Mouse (Mus musculus) hindbrain, embryonic 16.5 days (tissue): ENCODE data around the gene Gnptab. TPM values are rescaled to one million over a fixed set of nuclear protein-coding genes. Genes with fewer than 3 reads are reported as not detected.

ENCODE experiments used
- ATAC-seq: fragments of 200-750 bp; cut with Nextera tagmentation; 2 replicates; pipeline ENCODE4 v1.8.0; 2017; ENCODE audit warnings: moderate TSS enrichment, moderate library complexity
- H3K27ac ChIP-seq: fragments of 300-500 bp; sonication (generic); 2 replicates; pipeline ENCODE4 v1.5.1; 2014; ENCODE audit warnings: low read depth, mild to moderate bottlenecking, control low read depth, low read length, moderate library complexity
- H3K27me3 ChIP-seq: fragments of 300-500 bp; sonication (generic); replicated peaks from 2 replicates; pipeline ENCODE4 v1.6.1; 2014; ENCODE audit warnings: low read length; ENCODE audit not compliant: control insufficient read depth, insufficient read depth
- H3K36me3 ChIP-seq: fragments of 300-500 bp; sonication (generic); 2 replicates; pipeline ENCODE4 v1.6.1; 2014; ENCODE audit warnings: mild to moderate bottlenecking, low read length, moderate library complexity, mixed read lengths; ENCODE audit not compliant: control insufficient read depth, insufficient read depth
- H3K4me1 ChIP-seq: fragments of 300-500 bp; sonication (generic); 2 replicates; pipeline ENCODE4 v1.6.1; 2014; ENCODE audit warnings: low read depth, low read length; ENCODE audit not compliant: control insufficient read depth, insufficient read depth
- H3K4me2 ChIP-seq: fragments of 300-500 bp; sonication (generic); 2 replicates; pipeline ENCODE4 v1.6.1; 2014; ENCODE audit warnings: mild to moderate bottlenecking, low read length, control low read depth, moderate library complexity
- H3K4me3 ChIP-seq: fragments of 300-500 bp; sonication (generic); 2 replicates; pipeline ENCODE4 v1.5.1; 2014; ENCODE audit warnings: mild to moderate bottlenecking, low read length, control low read depth, moderate library complexity
- H3K9ac ChIP-seq: fragments of 300-500 bp; sonication (generic); 2 replicates; pipeline ENCODE4 v1.6.1; 2014; ENCODE audit warnings: low read depth, mild to moderate bottlenecking, control low read depth, low read length, moderate library complexity
- H3K9me3 ChIP-seq: fragments of 300-500 bp; sonication (generic); 2 replicates; pipeline ENCODE4 v1.6.1; 2014; ENCODE audit warnings: mild to moderate bottlenecking, low read length, moderate library complexity; ENCODE audit not compliant: control insufficient read depth
- WGBS: fragments of 180-500 bp; shearing (Covaris S2); extraction: QIAGEN DNeasy Blood & Tissue Kit; methylation state at CpG from one replicate; pipeline ENCODE4 v1.1.7; 2014; 5-methylcytosine and 5-hydroxymethylcytosine counted together
- polyA plus RNA-seq: library from polyadenylated mRNA; unstranded; fragments of >200 nt; fragmentation: Nextera tagmentation; extraction: Ambion mirVana; gene quantifications from 2 replicates; pipeline ENCODE4 v1.2.1, GENCODE M21; 2015

The Gnptab gene
- polyA plus RNA-seq, 1 experiment from 2014 or later: 20.2 TPM

GRCm38 (mm10) chr10:88420141-88420541 lies 41.2 kb downstream of the Gnptab start:
- WGBS: 73% methylated on average over 11 of the region's 11 CpGs
- H3K36me3 ChIP-seq: peaks cover 7% of the 10 kb centered on the region

DNA sequence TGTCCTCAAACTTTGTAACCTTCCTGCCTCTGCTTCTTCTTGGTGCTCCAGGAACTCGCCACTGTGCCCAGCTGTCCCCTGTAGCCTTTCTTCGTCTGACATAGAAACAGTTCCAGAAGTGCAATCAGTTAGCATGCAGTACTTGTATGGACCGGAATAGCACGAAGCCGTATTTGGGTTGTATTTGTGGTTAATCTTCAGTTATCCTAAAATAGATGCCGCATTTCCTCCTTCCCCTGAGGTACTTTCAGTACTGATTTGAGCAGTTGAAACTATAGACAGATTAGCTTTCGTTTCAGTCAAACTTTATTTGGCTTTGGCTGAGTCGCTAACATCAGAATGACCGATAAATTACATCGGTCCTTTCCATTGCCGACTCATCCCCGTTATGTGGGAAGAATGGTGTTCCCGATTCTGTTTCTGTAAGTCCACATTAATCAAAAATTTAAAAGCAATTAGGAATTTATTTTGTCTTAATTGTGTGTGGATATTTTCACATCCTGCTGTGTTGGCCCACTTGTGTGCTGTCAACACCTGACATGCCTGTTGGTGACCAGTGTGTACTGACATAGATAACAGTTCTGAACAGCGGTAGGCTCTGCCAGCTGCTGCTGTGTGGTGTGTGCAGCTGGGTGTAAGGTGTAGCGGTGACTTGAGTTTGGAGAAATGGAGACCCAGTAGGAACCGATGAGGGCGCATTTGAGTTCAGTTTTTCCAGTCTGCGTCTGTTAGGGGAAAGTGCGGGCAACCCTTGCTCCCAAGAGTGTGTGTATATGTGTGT lies 41.9 kb downstream of the Gnptab start:
- H3K9me3 ChIP-seq: no peaks in the 10 kb centered on the region
- no peak for ATAC-seq
- H3K4me3 ChIP-seq: no peak overlapping the region
- H3K4me2 ChIP-seq: no peak overlapping the region
- no peak overlapping the region for H3K9ac ChIP-seq
- 93% methylated on average over 19 of the region's 19 CpGs for WGBS
- no peaks in the 10 kb centered on the region for H3K27me3 ChIP-seq
- H3K36me3 ChIP-seq: peaks cover 2% of the 10 kb centered on the region
- H3K27ac ChIP-seq: no peak overlapping the region
- H3K4me1 ChIP-seq: no peaks in the 10 kb centered on the region

More at GRCm38 (mm10) chr10:88420141-88420541, 41.2 kb downstream of the Gnptab start:
- Histone ChIP-seq H3K4me2 (no peak overlapping the region), H3K27me3 (no peaks in the 10 kb centered on the region), H3K9me3 (no peaks in the 10 kb centered on the region), H3K9ac (no peak overlapping the region), H3K4me3 (no peak overlapping the region), H3K4me1 (no peaks in the 10 kb centered on the region), H3K27ac (no peak overlapping the region)
- no peak for ATAC-seq

DNA sequence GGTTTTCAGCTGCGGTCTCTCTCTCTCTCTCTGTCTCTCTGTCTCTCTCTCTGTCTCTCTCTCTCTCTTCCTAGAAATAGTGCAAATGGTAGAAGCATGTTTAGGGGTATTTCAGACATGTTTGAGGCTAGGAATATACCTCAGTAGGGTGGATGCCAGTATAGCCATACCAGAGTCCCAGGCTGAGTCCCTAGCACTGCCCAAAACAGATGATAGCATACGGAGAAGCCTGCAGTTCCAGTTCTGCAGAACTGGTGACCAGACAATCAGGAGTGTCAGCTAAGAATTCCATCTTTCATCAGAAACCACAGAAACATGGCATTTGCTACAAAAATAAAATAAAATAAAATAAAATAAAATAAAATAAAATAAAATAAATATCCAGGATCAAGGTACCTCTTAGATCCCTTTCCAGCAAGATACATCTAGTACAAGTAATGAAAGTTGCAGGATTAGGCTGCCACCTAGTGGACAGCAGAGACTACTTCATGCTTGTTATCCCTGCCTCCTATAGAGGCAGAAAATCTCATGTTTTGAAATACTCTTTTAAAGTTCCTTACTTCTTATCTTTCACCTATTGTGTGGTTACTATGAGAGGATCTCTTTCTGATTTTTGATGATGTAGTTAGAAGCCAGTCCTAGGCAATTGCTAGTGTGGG lies 47.4 kb downstream of the Gnptab start:
- H3K4me1 ChIP-seq: no peaks in the 10 kb centered on the region
- ATAC-seq: peak; percentile 88
- whole genome bisulfite sequencing: 94% methylated on average over 2 of the region's 2 CpGs
- no peaks in the 10 kb centered on the region for H3K27me3 ChIP-seq
- peaks cover 11% of the 10 kb centered on the region; the same call in 1 of the 2 replicates for H3K36me3 ChIP-seq
- H3K9me3 ChIP-seq: no peaks in the 10 kb centered on the region
- no peak overlapping the region for H3K4me3 ChIP-seq
- H3K4me2 ChIP-seq: no peak overlapping the region
- no peak overlapping the region for H3K27ac ChIP-seq
- no peak overlapping the region for H3K9ac ChIP-seq

GRCm38 (mm10) chr10:88426896-88427295 lies 48.0 kb downstream of the Gnptab start:
- Histone ChIP-seq H3K9me3 (no peaks in the 10 kb centered on the region), H3K36me3 (peaks cover 12% of the 10 kb centered on the region; the same call in 1 of the 2 replicates), H3K4me3 (no peak overlapping the region), H3K27me3 (no peaks in the 10 kb centered on the region), H3K4me2 (no peak overlapping the region), H3K27ac (no peak overlapping the region), H3K4me1 (no peaks in the 10 kb centered on the region), H3K9ac (no peak overlapping the region)
- no peak for ATAC-seq
- 64% methylated on average over 5 of the region's 5 CpGs for WGBS

DNA sequence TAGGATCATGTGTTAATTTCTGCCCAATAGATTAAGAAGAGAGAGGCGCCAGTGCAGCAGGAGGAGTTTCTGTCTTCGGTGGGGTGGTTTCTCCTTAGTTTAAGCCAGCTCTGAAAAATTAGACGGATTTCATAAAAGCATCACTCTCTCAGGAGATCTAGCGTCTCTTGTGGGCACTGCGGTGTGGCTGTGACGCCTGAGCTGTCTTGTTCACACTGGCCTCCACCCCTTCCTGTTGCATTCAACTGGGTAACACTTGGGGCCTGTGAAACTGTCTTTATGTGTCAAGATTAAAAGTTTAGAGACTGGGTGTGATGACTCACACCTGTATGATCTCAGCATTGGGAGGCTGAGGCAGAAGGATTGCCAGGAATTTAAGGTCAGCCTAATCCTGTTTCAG lies 49.1 kb downstream of the Gnptab start:
- Histone ChIP-seq H3K36me3 (peaks cover 19% of the 10 kb centered on the region), H3K27ac (no peak overlapping the region), H3K27me3 (no peaks in the 10 kb centered on the region), H3K4me2 (no peak overlapping the region), H3K4me1 (no peaks in the 10 kb centered on the region), H3K4me3 (no peak overlapping the region), H3K9me3 (no peaks in the 10 kb centered on the region), H3K9ac (no peak overlapping the region)
- ATAC-seq: no peak
- WGBS: 92% methylated on average over 6 of the region's 6 CpGs

- no peaks in the 10 kb centered on the region for H3K27me3 ChIP-seq
- ATAC-seq: no peak
- H3K27ac ChIP-seq: no peak overlapping the region
- H3K4me2 ChIP-seq: no peak overlapping the region
- no peaks in the 10 kb centered on the region for H3K4me1 ChIP-seq
- no peak overlapping the region for H3K9ac ChIP-seq
- H3K4me3 ChIP-seq: no peak overlapping the region
- 84% methylated on average over 6 of the region's 6 CpGs for WGBS
- peaks cover 31% of the 10 kb centered on the region for H3K36me3 ChIP-seq
- no peaks in the 10 kb centered on the region for H3K9me3 ChIP-seq
Measured at GRCm38 (mm10) chr10:88441224-88441623, 62.3 kb downstream of the Gnptab start.

DNA sequence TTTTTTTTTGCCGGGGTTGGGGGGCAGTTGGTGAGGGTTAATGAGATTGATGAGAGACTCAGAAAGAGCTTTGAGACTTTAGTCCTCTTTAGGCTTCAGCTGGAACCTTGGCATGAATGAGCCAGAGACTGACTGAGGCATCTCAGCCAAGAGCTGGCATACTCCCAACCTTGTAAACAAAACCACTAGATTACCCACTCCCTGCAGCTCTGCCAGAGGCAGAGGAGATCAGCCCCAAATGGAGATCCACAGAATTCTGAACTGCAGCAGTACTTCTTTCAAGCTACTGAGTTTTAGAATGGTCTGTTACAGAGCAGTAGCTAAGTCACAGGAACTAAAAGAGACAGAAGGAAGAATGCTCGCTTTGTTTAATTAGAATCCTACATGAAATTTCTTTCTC lies 72.3 kb downstream of the Gnptab start:
- peak; percentile 93 for ATAC-seq
- Histone ChIP-seq H3K4me3 (no peak overlapping the region), H3K9ac (no peak overlapping the region), H3K27ac (no peak overlapping the region), H3K4me1 (no peaks in the 10 kb centered on the region), H3K9me3 (no peaks in the 10 kb centered on the region), H3K27me3 (no peaks in the 10 kb centered on the region), H3K36me3 (peaks cover 4% of the 10 kb centered on the region; the same call in 1 of the 2 replicates), H3K4me2 (no peak overlapping the region)
- 58% methylated on average over 2 of the region's 2 CpGs for WGBS

DNA sequence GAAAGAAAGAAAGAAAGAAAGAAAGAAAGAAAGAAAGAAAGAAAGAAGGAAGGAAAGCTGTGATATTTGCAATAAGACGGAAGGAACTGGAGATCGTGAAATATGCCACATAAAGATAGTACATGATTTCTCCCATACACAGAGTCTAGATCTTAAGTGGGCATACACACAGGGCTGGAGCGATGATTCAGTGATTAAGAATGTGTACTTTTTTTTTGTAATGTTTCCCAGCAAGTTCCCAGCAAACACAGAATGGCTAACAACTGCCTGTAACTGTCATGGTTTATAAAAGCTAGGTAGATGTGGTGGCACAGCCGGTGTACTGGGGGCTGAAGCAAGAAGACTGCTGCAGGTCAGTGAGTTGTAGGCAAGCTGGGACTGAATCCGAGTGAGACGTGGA lies 73.1 kb downstream of the Gnptab start:
- no peaks in the 10 kb centered on the region for H3K36me3 ChIP-seq
- H3K9me3 ChIP-seq: no peaks in the 10 kb centered on the region
- H3K9ac ChIP-seq: no peak overlapping the region
- no peaks in the 10 kb centered on the region for H3K4me1 ChIP-seq
- no peaks in the 10 kb centered on the region for H3K27me3 ChIP-seq
- H3K27ac ChIP-seq: no peak overlapping the region
- no peak overlapping the region for H3K4me2 ChIP-seq
- ATAC-seq: no peak
- 80% methylated on average over 6 of the region's 6 CpGs for WGBS
- H3K4me3 ChIP-seq: no peak overlapping the region

GRCm38 (mm10) chr10:88457816-88458215 lies 78.9 kb downstream of the Gnptab start:
- no peak overlapping the region for H3K4me2 ChIP-seq
- H3K9me3 ChIP-seq: no peaks in the 10 kb centered on the region
- H3K4me3 ChIP-seq: no peak overlapping the region
- no peak overlapping the region for H3K27ac ChIP-seq
- WGBS: 46% methylated on average over 6 of the region's 6 CpGs
- H3K4me1 ChIP-seq: no peaks in the 10 kb centered on the region
- no peak overlapping the region for H3K9ac ChIP-seq
- H3K36me3 ChIP-seq: no peaks in the 10 kb centered on the region
- H3K27me3 ChIP-seq: no peaks in the 10 kb centered on the region
- no peak for ATAC-seq
